Mouse (Mus musculus) lung, postnatal 25 days (tissue): ENCODE data around the gene Cartpt.
"Not testable (repeated sequence)": the region's sequence is repeated elsewhere in the genome, so short reads cannot be mapped to it uniquely, and the experiment has no call there.

ENCODE experiments used
- DNase-seq: peaks from one replicate; pipeline ENCODE4 v3.0.0; 2022; ENCODE audit warnings: low spot score

The Cartpt gene

DNA sequence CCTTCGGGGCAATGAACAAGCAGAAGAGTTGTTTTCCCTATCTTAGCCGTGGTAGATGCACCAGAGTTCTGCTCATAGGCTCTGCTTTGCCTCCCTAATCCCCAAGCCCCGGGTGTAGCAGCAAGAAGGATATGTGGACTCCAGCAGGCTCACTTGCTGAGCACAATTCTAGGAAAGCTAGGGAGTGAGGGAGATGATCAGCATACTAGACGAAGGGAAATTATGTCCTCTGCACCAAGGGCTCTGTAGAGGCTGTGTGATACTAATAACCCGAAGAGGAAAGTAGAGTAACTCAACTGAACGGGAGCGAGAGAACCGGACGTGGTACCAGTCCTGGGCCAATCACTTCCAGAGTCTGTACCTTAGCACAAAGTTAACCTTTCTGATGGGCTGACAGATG, at the start of gene Cartpt:
Gene Cartpt, minus strand, starts transcription at position 127 of the 400 bp plus-strand sequence.
- no peak for DNase-seq

DNA sequence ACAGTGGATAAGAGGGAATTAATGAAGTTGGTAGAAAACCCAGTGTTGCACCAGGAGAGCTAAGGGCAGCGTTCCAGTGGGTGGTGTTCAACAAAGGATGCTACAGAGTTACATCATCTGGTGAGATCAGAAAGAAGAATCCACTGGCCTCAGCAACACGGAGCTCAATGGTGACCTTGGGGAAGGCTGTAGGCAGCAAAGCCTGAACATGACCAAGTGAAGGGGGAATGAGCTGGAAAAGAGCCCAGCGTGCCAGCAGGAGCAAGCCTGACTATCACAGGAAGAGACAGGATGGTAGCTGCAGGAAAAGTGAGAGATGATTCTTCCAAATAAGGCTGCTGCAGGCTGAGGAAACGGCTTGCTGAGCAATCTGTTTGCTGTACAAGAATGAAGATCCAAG, 46.5 kb upstream of the Cartpt start:
- no peak for DNase-seq

DNA sequence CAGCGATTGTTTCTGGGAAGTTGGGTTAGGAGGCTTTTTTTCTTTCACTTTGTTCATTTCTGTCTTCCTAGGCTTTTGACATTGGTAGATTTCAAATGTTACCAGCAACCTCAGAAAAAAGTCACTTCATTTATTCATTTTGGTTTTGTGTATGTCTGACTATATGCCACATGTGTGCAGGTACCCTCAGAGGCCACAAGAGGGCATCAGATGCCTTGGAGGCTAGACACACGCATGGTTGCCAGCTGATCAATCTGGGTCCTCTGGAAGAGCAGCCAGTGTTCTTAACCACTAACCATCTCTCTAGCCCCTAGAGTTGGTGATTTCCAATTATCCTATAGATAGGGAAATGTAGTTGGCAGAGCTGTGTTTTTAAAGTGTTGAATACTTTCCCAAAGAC, 42.6 kb upstream of the Cartpt start:
- no peak for DNase-seq

DNA sequence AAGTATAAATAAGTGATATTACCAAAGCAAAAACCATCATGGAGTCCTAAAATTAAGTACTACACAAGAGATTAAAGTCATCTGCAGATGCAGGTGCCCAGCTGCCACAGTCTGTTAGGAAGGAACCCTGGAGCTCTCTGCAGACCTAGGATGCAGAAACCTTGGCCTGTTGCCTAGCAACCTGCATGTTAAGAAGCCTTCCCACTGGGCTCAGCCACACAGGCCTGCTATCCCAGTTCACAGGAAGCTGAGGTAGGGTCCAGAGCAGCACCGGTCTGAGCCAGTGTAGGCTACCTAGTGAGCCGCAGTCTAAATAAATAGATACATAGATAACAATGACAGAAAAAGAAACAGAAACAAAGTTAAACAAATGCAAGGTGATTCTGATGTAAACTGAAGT, 39.7 kb upstream of the Cartpt start:
- no peak for DNase-seq

DNA sequence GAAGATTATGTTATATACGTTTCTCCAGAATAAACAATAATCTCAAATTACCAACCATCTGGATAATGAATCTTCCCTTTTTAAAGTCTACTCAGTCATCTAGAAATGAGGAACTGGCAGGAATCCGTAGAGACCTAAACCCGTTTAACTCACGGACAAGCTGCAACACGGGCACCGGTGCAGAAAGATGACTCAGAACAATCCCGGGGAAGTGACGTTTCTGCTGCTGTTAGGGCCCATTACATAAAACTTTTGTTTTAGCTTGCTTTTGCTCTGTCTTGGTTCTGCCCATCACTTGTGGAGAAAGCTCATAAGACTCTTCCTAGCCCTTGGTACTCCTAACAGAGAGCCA, 38.4 kb upstream of the Cartpt start:
- DNase-seq = no peak

DNA sequence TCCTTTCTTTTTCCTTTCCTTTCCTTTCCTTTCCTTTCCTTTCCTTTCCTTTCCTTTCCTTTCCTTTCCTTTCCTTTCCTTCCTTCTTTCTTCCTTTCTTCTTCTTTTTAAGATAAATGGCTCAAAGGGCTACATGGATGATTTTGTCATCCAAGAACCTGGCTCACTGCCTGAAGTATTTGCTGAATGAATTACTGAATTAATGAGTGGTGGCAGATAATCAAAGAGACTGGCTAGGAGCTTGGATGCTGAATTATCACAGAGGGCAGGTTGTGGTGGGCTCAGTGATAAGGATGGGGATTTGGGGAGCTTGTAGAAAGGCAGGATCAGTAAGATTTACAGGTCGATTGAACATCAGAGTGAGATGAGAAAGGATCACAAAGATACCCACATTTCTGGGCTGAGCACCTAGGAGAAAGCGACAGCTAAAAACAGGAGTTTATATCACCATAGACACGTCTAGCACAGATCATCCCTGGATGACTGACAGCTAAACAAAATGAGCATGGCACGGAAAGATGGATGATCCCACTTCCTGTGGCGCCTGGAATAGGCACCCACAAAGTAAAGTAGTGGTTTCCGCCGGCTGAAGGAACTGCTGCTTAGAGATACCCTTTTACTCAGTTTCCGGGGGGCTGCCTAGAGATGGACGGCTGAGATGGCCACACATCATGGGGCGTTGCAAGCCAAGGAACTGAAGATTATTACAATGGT, 37.9 kb upstream of the Cartpt start:
- DNase-seq = no peak

DNA sequence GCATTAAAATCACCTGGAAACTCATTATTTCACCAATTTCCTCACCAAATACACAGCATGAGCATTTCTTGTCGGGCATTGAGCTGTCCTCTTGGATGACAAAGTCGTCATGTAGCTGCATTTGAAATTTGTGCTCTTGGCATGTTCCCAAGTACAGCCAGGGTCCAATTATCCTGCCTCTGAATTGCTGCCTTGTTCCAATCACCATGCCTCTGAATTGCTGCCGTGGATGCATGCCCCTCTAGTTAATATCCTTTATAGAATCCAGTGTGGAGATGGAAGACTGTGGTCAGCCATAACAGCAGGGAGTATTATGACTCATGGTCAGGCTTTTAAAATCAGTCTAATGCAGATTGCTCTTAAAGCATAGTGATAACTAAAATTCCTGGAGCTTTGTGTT, 36.9 kb upstream of the Cartpt start:
- DNase-seq = no peak

DNA sequence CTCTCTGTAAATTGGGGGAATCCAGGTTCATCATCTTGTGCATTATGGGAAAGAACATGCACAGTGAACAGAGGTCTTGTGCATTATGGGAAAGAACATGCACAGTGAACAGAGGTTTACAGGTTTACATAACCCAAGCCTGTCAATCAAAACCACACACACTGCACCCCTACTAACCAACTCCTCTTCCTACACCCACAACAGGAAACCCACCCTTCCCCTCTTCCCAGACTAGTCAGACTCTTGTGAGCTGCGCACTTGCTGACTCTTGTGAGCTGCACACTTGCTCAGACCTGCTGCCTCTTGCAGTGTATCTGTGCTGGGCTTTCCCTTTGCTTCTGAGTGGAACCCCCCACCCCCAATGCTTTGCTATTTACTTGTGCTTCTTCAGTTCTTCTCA, 31.5 kb upstream of the Cartpt start:
- DNase-seq = no peak

DNA sequence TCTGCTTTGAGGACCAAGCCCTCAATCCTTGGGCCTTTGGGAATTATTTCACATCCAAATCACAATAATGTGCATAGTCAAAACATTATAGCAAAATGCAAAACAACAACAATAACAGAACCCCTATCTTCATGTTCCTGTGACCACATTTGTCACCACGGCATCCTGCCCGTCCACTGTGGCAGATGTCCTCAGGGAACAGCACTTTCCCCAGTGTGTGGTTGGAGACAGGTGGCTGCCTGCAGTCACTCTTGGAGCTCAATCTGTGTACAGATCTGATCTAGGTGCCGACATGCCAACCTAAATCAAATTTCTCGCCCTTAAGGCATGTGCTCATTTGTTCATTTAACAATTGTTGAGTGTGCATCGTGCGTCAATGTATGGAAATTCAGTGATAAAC, 30.6 kb upstream of the Cartpt start:
- no peak for DNase-seq

DNA sequence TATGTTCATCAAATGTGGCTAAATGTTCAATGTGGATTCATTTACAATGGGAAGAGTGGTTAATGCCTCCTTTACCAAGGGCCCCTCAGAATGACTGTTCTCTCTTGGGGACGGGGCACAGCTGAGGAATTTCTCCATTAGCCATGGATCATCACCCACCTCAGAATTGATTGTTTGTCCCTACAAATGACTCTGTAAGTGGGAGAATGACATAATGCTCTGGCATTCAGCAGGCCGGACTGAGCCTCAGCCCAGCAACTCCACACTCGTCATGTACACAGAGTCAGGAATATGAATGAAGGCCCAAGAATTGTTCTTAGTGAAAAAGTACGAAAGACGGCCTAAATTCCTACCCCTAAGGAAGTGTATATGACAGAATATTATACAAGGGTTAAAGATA, 25.4 kb upstream of the Cartpt start:
- no peak for DNase-seq

DNA sequence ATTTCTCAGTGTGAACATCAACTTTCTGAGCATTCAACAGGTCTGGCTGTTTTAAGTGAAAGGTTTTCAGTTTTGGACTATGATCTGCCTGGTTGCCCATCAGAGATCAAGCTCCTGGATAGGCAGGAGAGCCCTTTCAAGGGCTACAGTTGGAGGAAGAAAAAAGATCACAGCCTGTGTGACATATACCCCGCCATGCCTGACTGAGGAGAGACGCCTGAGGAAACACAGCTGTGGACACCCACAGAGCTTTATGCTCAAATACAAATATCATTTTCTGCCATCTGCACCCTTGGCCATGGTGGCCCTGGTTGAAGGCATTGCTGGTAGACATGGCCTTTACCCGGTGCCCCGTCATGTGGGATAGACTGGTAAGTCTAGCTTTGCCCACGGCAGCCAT, 14.7 kb upstream of the Cartpt start:
- DNase-seq = no peak

DNA sequence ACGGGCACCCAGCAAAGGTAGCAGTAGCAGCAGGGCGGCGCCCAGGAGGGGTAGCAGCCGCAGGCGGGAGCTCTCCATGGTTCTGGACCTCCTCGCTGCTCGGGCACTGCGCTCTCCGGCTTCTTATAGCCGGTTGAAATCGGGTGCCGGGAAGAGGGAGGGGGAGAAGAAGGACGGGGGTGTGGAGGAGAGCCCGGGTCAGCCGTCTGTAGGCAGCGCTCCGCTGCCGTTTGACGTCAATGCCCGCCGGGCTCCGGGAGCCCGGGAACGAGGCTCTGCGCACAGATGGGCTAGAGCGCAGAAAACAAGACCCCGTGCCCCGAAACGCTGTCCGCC, 366 bp downstream of the Cartpt start:
- no peak for DNase-seq

DNA sequence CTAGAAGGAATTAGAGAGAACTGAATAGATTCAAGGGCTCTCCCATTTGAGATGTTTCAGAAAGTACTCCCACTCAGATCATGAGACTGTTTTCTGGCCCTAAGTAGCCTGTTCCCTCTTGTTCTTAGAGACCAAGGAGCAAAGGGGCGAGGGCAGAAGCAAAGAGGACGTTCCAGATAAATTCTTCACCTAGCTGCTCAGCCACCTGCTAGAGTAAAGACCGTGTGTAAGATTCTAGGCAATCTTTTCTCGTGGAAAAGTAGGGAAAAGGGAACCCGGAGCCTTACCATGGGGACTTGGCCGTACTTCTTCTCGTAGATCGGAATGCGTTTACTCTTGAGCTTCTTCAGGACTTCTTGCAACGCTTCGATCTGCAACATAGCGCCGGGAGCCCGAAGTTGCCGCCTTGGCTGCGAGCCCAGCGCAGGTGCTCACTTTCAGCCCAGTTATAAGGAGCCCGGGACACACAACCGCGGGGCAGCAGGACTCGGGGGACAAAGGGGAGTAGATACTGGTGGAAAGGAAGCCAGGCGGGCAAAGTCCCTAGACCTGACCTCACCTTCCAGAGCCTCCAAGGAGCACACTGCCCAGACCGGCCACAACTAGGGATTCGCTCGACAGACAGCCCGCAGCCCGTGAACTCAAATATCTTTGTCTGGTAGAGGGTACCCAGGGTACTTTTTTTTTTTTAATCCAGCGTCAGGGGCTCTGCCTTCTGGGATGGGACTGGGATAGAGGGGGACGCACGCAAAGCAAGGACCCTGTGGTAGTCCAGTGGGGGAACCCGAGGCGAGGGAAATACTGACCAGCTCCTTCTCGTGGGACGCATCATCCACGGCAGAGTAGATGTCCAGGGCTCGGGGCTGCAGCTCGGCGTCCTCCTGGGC, 978 bp downstream of the Cartpt start:
- DNase-seq = no peak

DNA sequence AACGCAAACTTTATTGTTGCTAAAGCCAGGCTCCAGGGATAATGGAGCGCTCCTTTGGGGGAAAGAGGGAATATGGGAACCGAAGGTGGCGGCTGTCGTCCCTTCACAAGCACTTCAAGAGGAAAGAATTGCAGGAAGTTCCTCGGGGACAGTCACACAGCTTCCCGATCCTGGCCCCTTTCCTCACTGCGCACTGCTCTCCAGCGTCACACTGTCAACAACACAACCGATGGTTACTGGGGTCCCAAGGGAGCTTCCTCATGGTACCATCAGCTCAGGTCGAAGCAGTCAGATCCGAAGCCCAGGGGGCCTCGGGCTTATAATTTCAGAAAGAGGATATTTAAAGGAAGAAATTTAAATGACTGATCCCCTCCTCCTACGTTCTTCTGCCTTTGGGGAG, 2.1 kb downstream of the Cartpt start:
- no peak for DNase-seq

DNA sequence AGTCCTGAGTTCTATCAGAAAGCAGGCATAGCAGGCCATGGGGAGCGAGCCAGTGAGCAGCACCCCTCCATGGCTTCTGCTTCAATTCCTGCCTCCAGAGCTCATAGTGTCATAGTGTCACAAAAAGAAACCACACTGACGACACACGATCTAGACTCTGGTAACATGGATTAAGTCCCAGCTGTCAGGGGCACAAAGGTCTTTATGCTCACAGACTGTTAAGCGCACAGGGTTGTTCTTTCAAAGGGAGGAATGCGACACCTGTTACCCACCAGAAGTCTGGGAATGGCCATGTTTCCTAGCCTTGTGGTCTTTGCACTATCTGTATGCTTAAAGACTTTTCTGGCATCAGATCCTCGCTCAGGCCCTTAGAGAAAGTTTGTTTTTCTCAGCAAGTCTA, 15.3 kb downstream of the Cartpt start:
- no peak for DNase-seq

DNA sequence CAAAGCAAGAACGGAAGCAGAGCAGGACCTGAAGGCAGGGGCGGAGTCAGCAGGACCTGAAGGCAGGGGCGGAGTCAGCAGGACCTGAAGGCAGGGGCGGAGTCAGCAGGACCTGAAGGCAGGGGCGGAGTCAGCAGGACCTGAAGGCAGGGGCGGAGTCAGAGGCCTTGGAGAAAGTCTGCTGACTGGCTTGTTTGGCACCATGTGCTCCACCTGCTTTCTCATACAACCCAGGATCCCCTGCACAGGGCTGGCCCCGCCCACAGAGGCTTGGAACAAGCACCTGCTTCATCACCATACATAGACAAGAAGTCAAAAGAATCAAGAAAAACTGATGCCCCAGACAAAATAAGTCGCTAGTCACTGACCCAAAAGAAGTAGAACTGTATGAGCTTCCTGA, 19.1 kb downstream of the Cartpt start:
- not testable (repeated sequence) for DNase-seq

DNA sequence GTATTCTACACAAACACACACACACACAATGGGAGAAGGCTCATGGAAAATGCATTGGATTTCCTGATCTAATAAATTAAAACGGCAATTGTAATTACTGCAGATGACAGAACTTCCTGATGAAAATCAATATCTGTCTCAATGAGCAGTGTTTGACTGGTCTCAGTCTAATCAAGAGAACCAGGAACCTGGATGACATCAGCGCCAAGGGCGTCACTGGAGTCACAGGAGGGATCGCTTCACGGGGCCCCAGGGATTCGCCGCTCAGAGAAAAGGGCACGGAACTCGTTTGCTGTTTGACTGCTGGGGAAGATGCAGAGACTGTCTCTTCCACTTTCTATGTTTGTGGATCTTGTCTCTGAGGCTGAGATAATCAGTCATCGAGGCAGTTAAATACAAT, 21.2 kb downstream of the Cartpt start:
- no peak for DNase-seq

DNA sequence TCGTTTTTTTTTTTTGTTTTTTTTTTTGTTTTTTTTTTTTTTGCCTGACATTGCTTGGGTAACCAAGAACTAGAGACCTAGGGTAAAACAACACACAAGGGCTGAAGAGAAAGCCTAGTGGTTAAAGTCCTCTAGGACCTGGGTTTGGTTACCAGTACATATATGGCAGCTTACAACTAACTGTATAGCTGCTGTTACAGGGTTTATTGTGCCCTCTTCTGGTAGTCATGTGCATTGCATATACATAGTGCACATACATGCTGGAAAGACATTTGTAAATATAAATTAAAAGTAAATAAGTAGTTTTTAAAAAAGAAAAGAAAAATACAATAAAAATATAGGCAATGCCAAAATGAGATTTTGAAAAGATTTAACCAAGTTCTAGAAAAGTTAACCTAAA, 28.8 kb downstream of the Cartpt start:
- DNase-seq = no peak

DNA sequence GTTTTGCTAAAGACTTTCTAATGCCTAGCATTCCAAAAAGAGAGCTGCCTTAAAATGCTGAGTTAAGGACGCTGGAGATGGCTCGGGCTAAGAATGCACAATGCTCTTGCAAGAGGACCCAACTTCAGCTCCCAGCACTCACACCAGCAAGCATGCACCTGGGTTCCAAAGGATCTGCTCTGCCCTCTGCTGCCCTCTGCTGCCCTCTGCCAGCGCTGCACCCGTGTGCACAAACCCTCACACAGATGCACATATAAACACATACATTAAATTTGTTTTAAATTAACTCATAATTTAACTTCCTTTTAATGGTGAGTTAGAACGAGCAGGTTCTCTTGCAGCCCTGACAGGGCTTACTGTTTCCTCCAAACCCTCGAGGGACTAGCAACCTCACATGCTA, 32.5 kb downstream of the Cartpt start:
- no peak for DNase-seq

DNA sequence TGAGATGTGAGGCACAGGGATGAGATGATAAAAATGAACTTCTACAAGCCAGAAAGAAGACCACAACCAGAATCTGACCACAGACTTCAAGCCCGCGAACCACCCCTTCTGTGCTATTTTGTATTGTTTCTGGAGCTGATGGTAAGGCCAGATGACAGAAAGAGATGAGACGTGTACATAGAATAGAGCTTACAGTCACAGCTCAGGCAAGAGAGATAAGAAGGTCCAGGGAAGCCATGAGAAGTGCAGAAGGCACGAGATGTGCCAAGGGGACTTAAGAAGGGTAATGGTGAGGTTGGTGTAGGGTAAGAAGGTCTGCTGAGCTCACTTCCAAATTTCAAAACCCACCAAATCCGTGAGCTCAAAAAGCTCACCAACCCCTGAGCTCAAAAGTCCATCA, 36.6 kb downstream of the Cartpt start:
- DNase-seq = no peak

DNA sequence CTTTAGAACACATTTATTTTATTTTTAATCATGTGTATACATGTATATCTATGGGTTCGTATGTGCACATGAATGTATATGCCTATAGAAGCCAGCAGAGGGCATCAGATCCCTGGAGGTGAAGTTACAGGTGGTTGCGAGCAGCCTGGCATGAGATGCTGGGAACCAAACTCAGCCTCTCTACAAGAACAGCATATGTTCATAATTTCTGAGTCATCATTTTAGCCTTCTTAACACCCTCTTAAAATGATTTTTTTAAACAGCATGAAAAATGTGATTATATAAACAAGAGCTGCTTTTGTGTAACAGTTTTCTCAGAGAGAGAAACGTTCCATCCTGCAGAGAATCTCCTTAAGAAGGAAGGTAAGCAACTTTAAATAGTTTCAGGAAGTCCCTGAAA, 40.2 kb downstream of the Cartpt start:
- DNase-seq = no peak

DNA sequence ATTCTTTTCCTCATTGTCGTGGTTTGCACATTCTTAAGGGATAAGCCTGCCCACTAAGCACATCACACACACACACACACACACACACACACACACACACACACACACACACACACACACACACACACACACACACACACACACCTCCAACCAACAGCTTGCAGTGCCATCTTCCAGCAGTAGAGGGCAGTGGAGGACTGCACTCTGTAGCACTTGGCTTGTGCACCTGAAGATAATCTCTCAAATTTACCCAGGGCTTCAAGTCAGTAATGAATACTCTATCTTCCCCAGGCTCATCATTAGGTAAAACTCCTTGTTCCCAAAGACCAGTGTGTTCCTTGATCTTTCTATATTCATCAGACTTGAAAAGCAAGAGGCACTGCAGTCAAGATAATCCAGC, 41.8 kb downstream of the Cartpt start:
- no peak for DNase-seq

DNA sequence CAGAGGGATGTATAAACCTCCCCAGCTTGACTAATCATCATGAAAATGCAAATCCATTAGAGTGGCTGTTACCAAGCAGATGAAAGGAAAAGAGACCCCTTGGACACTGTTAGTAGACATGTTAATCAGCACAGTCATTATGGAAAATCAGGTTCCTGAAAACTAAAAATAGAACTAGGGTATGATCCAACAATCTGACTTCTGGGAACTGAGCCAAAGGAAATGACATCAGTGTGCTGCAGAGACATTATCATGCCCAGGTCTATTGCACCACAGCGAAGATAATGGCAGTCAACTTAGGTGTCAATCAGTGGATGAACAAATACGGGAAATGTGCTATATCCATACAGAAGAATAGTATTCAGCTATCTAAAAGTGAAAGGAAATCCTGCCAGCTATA, 43.0 kb downstream of the Cartpt start:
- DNase-seq = peak; percentile 28

DNA sequence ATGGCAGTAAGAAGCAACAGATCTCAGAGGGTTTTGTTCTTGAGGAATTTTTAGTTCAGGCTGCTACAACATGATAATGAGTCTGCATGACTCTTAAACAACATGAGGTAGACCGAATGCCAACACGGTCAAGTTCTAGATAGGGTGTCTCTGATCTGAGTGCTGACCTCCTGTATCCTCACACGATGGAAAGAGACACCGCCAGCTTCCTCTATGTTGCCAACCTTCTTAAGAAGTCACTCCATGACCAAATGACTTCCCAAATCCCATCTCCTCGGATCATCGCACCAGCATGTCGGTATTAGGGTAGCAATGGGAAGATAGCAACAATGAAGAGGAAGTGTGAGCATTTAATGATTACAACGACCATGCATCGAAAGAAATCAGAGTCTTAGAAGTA, 43.6 kb downstream of the Cartpt start:
- no peak for DNase-seq
